Mouse (Mus musculus) hindbrain, embryonic 15.5 days (tissue): ENCODE measurements around the gene Cxcr5. TPM values are rescaled to one million over a fixed set of nuclear protein-coding genes. Genes with fewer than 3 reads are reported as not detected.

ENCODE experiments used
- ATAC-seq: fragments of 200-750 bp; cut with Nextera tagmentation; 2 replicates; pipeline ENCODE4 v1.8.0; 2017; ENCODE audit warnings: low read depth, moderate number of reproducible peaks, moderate TSS enrichment; ENCODE audit not compliant: low FRiP score
- H3K27ac ChIP-seq: fragments of 300-500 bp; sonication (generic); replicated peaks from 2 replicates; pipeline ENCODE4 v1.5.1; 2015; ENCODE audit warnings: mild to moderate bottlenecking, inconsistent platforms
- H3K27me3 ChIP-seq: fragments of 300-500 bp; sonication (generic); 2 replicates; pipeline ENCODE4 v1.6.1; 2015; ENCODE audit warnings: control low read depth, inconsistent platforms
- H3K36me3 ChIP-seq: fragments of 300-500 bp; sonication (generic); 2 replicates; pipeline ENCODE4 v1.6.1; 2015; ENCODE audit warnings: control low read depth, inconsistent platforms
- H3K4me1 ChIP-seq: fragments of 300-500 bp; sonication (generic); replicated peaks from 2 replicates; pipeline ENCODE4 v1.6.1; 2015; ENCODE audit warnings: control low read depth, inconsistent platforms
- H3K4me2 ChIP-seq: fragments of 300-500 bp; sonication (generic); 2 replicates; pipeline ENCODE4 v1.6.1; 2015; ENCODE audit warnings: moderate library complexity, mild to moderate bottlenecking, inconsistent platforms
- H3K4me3 ChIP-seq: fragments of 300-500 bp; sonication (generic); 2 replicates; pipeline ENCODE4 v1.5.1; 2015; ENCODE audit warnings: mild to moderate bottlenecking, inconsistent platforms
- H3K9ac ChIP-seq: fragments of 300-500 bp; sonication (generic); 2 replicates; pipeline ENCODE4 v1.6.1; 2015; ENCODE audit warnings: inconsistent platforms
- H3K9me3 ChIP-seq: fragments of 300-500 bp; sonication (generic); 2 replicates; pipeline ENCODE4 v1.6.1; 2016; ENCODE audit warnings: control low read depth, inconsistent platforms
- WGBS: fragments of 180-500 bp; shearing (Covaris S2); methylation state at CpG from one replicate; pipeline ENCODE4 v1.1.7; 2015; 5-methylcytosine and 5-hydroxymethylcytosine counted together
- polyA plus RNA-seq: library from polyadenylated mRNA; unstranded; fragments of >200 nt; fragmentation: Nextera tagmentation; extraction: Ambion mirVana; gene quantifications from 2 replicates; pipeline ENCODE4 v1.2.1, GENCODE M21; 2015

Cxcr5 gene
- polyA plus RNA-seq, 1 experiment from 2014 or later = not detected

- under 1% methylated on average over 25 of the region's 27 CpGs for WGBS
- Histone ChIP-seq H3K4me1 (peaks cover 32% of the 10 kb centered on the region), H3K4me3 (peak overlapping the region; percentile 70), H3K9ac (peak overlapping the region; percentile 74), H3K27ac (peak overlapping the region; percentile 98), H3K36me3 (no peaks in the 10 kb centered on the region), H3K27me3 (no peaks in the 10 kb centered on the region), H3K9me3 (no peaks in the 10 kb centered on the region), H3K4me2 (peak overlapping the region; percentile 91)
- peak; percentile 53 for ATAC-seq
Observed at GRCm38 (mm10) chr9:44478229-44478921, 83.3 kb downstream of the Cxcr5 start.

GRCm38 (mm10) chr9:44477339-44478228 lies 84.1 kb downstream of the Cxcr5 start:
- H3K36me3 ChIP-seq = no peaks in the 10 kb centered on the region
- no peak for ATAC-seq

GRCm38 (mm10) chr9:44475936-44476335 lies 85.7 kb downstream of the Cxcr5 start:
- Histone ChIP-seq H3K4me2 (no peak overlapping the region), H3K36me3 (no peaks in the 10 kb centered on the region), H3K4me1 (peaks cover 20% of the 10 kb centered on the region), H3K27me3 (no peaks in the 10 kb centered on the region), H3K9ac (no peak overlapping the region), H3K27ac (no peak overlapping the region), H3K4me3 (no peak overlapping the region), H3K9me3 (no peaks in the 10 kb centered on the region)
- ATAC-seq = no peak
- WGBS = 97% methylated on average over 3 of the region's 3 CpGs

More at GRCm38 (mm10) chr9:44477339-44478228, 84.1 kb downstream of the Cxcr5 start:
- 6% methylated on average over 24 of the region's 24 CpGs for WGBS
- peak overlapping the region; percentile 98 for H3K27ac ChIP-seq
- H3K9me3 ChIP-seq = no peaks in the 10 kb centered on the region
- H3K9ac ChIP-seq = peak overlapping the region; percentile 74
- no peaks in the 10 kb centered on the region for H3K27me3 ChIP-seq
- peak overlapping the region; percentile 91 for H3K4me2 ChIP-seq
- peaks cover 32% of the 10 kb centered on the region for H3K4me1 ChIP-seq
- H3K4me3 ChIP-seq = peak overlapping the region; percentile 70

- no peak for ATAC-seq
- Histone ChIP-seq H3K27ac (no peak overlapping the region), H3K4me2 (no peak overlapping the region), H3K4me3 (no peak overlapping the region), H3K4me1 (peaks cover 13% of the 10 kb centered on the region), H3K36me3 (no peaks in the 10 kb centered on the region), H3K27me3 (no peaks in the 10 kb centered on the region), H3K9me3 (no peaks in the 10 kb centered on the region), H3K9ac (no peak overlapping the region)
- 64% methylated on average over 1 of the region's 1 CpGs for WGBS
Observed at GRCm38 (mm10) chr9:44474327-44474726, 87.3 kb downstream of the Cxcr5 start.

DNA sequence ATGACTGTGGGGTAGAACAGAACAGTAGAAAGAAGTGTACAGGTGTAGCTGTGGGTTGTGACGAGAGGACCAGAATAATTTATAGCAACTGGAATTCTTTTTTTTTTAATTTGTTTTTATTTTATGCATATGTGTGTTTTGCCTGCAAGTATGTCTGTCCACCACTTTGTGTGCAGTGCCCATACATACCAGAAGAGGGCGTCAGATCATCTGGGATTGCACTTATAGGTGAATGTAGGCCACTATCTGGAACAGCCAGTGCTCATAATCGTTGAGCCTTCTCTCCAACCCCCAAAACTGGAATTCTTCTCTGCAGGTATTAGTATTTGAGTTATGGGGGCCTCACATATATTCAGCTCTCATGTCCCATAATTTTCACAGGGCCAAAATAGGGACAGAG lies 88.5 kb downstream of the Cxcr5 start:
- H3K4me1 ChIP-seq = peaks cover 24% of the 10 kb centered on the region
- ATAC-seq = no peak
- no peaks in the 10 kb centered on the region for H3K36me3 ChIP-seq
- H3K27me3 ChIP-seq = no peaks in the 10 kb centered on the region
- no peak overlapping the region for H3K4me3 ChIP-seq
- H3K4me2 ChIP-seq = no peak overlapping the region
- WGBS = 65% methylated on average over 3 of the region's 3 CpGs
- H3K27ac ChIP-seq = no peak overlapping the region
- H3K9ac ChIP-seq = no peak overlapping the region
- no peaks in the 10 kb centered on the region for H3K9me3 ChIP-seq

GRCm38 (mm10) chr9:44468800-44469199 lies 92.9 kb downstream of the Cxcr5 start:
- Histone ChIP-seq H3K27ac (peak overlapping the region; percentile 21; the same call in 1 of the 2 replicates), H3K4me1 (peaks cover 14% of the 10 kb centered on the region), H3K4me3 (no peak overlapping the region), H3K4me2 (no peak overlapping the region), H3K9me3 (no peaks in the 10 kb centered on the region), H3K9ac (no peak overlapping the region), H3K36me3 (no peaks in the 10 kb centered on the region), H3K27me3 (no peaks in the 10 kb centered on the region)
- WGBS = 43% methylated on average over 2 of the region's 2 CpGs
- no peak for ATAC-seq

DNA sequence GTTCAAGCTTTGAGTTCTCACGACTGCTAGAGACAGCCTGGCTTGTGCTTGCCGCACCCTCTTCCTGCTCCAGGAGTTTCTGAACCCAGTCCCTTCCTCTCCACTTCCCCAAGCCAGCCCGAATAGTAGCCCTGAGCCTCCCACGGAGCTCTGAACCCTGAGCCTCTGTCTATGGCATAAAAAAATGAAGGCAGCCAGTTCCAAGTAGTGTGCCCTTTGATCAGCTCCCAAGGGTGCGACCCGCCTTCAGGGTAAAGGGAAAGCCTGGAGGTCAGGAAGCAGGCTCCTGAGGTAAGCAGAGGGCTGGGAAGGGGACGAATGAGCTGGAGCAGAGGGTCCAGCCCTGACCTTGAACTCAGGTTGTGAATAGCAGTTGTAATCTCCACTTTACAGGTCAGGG lies 93.5 kb downstream of the Cxcr5 start:
- Histone ChIP-seq H3K27ac (peak overlapping the region; percentile 21; the same call in 1 of the 2 replicates), H3K9ac (no peak overlapping the region), H3K4me1 (peaks cover 14% of the 10 kb centered on the region), H3K36me3 (no peaks in the 10 kb centered on the region), H3K4me2 (no peak overlapping the region), H3K27me3 (no peaks in the 10 kb centered on the region), H3K4me3 (no peak overlapping the region), H3K9me3 (no peaks in the 10 kb centered on the region)
- ATAC-seq = no peak
- WGBS = 63% methylated on average over 7 of the region's 7 CpGs

DNA sequence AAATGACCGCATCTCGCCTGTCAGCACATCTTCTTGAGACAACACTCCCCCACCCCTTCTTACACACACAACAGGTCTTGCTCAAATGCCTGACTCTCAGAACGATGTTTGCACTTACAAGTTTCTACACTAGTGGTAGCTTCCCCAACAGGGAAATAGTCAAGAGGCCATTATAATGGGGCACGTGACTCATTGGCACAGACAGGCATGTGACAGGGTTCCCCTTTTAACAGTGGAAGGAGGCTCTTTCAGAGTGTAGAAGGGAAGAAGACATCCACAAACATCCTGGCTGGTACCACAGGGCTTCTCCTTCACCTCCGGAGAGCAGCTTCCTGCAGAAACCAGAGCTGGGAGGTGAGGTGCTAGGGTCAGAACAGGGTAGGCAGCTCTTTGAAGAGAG lies 99.7 kb downstream of the Cxcr5 start:
- H3K4me1 ChIP-seq = peaks cover 19% of the 10 kb centered on the region
- H3K36me3 ChIP-seq = no peaks in the 10 kb centered on the region
- no peaks in the 10 kb centered on the region for H3K27me3 ChIP-seq
- no peak overlapping the region for H3K4me3 ChIP-seq
- H3K4me2 ChIP-seq = no peak overlapping the region
- no peak for ATAC-seq
- H3K27ac ChIP-seq = no peak overlapping the region
- WGBS = 81% methylated on average over 5 of the region's 5 CpGs
- H3K9me3 ChIP-seq = no peaks in the 10 kb centered on the region
- no peak overlapping the region for H3K9ac ChIP-seq

Other genes starting within 250 kb of the Cxcr5 start
- gene C2cd2l, start 241.6 kb downstream of the Cxcr5 start, polyA plus RNA-seq = 28.7 and 29.3 TPM in 2 replicates
- gene Dpagt1, start 235.9 kb downstream of the Cxcr5 start, polyA plus RNA-seq = 37.5 and 38.7 TPM in 2 replicates
- 133 and 149 TPM in 2 replicates for gene H2afx, start 227.2 kb downstream of the Cxcr5 start, polyA plus RNA-seq
- gene Hmbs, start 217.6 kb downstream of the Cxcr5 start, polyA plus RNA-seq = 64.8 and 64.9 TPM in 2 replicates
- gene Vps11, start 200.2 kb downstream of the Cxcr5 start, polyA plus RNA-seq = 40.3 and 45.0 TPM in 2 replicates
- 27.4 and 27.6 TPM in 2 replicates for gene Hyou1, start 182.4 kb downstream of the Cxcr5 start, polyA plus RNA-seq
- 50.2 and 56.3 TPM in 2 replicates for gene Slc37a4, start 165.0 kb downstream of the Cxcr5 start, polyA plus RNA-seq
- gene Rps25, start 154.7 kb downstream of the Cxcr5 start, polyA plus RNA-seq = 1,001 and 1,147 TPM in 2 replicates
- 287 and 295 TPM in 2 replicates for gene Trappc4, start 154.3 kb downstream of the Cxcr5 start, polyA plus RNA-seq
- gene Ccdc84, start 143.3 kb downstream of the Cxcr5 start, polyA plus RNA-seq = 32.0 and 34.9 TPM in 2 replicates
- gene Foxr1, start 120.7 kb downstream of the Cxcr5 start, polyA plus RNA-seq = not detected in 2 replicates
- gene Upk2, start 106.9 kb downstream of the Cxcr5 start, polyA plus RNA-seq = not detected in 2 replicates
- 10.7 and 11.9 TPM in 2 replicates for gene Bcl9l, start 79.1 kb downstream of the Cxcr5 start, polyA plus RNA-seq
- gene Ddx6, start 43.0 kb upstream of the Cxcr5 start, polyA plus RNA-seq = 13.6 and 18.5 TPM in 2 replicates
- not detected in 2 replicates for gene Treh, start 111.4 kb upstream of the Cxcr5 start, polyA plus RNA-seq
- 46.4 and 46.8 TPM in 2 replicates for gene Phldb1, start 173.3 kb upstream of the Cxcr5 start, polyA plus RNA-seq
- 130 and 135 TPM in 2 replicates for gene Arcn1, start 206.0 kb upstream of the Cxcr5 start, polyA plus RNA-seq
- gene Ift46, start 206.0 kb upstream of the Cxcr5 start, polyA plus RNA-seq = 153 and 158 TPM in 2 replicates
- gene Tmem25, start 237.4 kb upstream of the Cxcr5 start, polyA plus RNA-seq = 20.2 and 22.7 TPM in 2 replicates
- 0.26 and 0.42 TPM in 2 replicates for gene Ttc36, start 241.2 kb upstream of the Cxcr5 start, polyA plus RNA-seq